Mouse (Mus musculus): ENCODE data around the gene Atic. TPM values are rescaled to one million over a fixed set of nuclear protein-coding genes. Genes with fewer than 3 reads are reported as not detected.

Gene Atic
- 19.1 and 19.3 TPM in 2 replicates for polyA plus RNA-seq (2015; fragmentation: Nextera tagmentation; extraction: Ambion mirVana)

DNA sequence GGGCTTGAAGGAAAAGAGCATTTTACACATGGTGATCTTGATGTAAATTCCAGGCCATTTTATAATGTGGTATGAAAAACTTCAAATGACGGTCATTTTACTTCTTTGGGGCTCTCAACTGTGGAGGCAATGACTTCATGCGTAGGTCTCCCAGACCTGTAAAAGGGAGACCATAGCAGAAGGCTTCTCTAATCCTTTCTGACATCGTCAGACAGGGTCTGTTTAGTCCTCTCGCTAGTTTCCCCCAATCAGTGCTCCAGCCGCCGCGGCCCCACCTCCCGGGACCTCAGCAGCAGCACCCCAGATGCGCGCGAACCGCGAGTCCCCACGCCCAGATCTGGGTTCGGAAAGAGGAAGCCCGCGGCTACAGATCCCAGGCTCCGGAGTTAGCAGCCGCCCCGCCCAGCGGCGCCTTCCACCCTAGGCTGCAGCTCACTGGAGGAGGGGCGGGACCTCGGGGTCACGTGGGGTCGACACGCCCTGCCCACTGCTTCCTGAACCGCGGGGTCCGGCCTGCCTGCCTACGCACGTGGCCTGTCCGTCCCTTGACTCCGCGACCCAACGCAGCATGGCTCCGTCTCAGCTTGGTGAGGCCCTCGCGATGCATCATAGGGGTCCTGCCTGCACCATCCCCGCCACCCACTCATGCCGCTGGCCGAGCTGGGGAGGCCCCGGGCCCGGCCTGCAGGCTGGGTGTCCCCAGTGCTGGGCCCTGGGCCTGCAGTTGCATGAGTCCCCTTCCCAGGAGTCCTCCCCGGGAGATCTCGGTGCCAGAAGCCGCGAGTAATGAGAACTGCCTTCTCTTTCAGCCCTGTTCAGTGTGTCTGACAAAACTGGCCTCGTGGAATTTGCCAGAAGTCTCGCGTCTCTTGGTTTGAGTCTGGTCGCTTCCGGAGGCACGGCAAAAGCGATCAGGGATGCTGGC is at the start of gene Atic:
Gene Atic, plus strand, starts transcription at position 463 of the 925 bp plus-strand sequence.

Other genes with a start within 250 kb of the Atic start
- 0.29 TPM in 1 of 2 replicates, not detected in the other for gene Abca12, start 142.2 kb upstream of the Atic start, polyA plus RNA-seq (2015; fragmentation: Nextera tagmentation; extraction: Ambion mirVana)
- gene Fn1, start 96.0 kb downstream of the Atic start, polyA plus RNA-seq (2015; fragmentation: Nextera tagmentation; extraction: Ambion mirVana) = 104 and 110 TPM in 2 replicates

Data from skeletal muscle tissue, postnatal 0 days (tissue).